Mouse (Mus musculus) cerebellum, adult 2 months (tissue): ENCODE data around the gene Cspg4.

Source experiments
- CTCF ChIP-seq: fragments of 200-500 bp; IDR thresholded peaks from 2 replicates; pipeline ENCODE4 v1.5.1; 2011; ENCODE audit warnings: low read depth, mild to moderate bottlenecking, control low read depth, low read length, moderate library complexity, borderline replicate concordance; ENCODE audit not compliant: insufficient read depth
- POLR2A ChIP-seq: fragments of 200-500 bp; IDR thresholded peaks from 2 replicates; pipeline ENCODE4 v1.6.1; 2011; ENCODE audit warnings: low read length, control low read depth, borderline replicate concordance; ENCODE audit not compliant: insufficient read depth

GRCm38 (mm10) chr9:56873097-56873496 is 8.3 kb downstream of the Cspg4 start:
- TF ChIP-seq POLR2A, result no peak
- TF ChIP-seq CTCF, result no peak
